Mouse (Mus musculus) olfactory bulb, adult 2 months (tissue): ENCODE measurements around the gene Tes3-ps.

Experiments used
- CTCF ChIP-seq: fragments of 200-500 bp; IDR thresholded peaks from 2 replicates; pipeline ENCODE4 v1.5.1; 2012; ENCODE audit warnings: low read depth, mild to moderate bottlenecking, low read length, moderate library complexity; ENCODE audit not compliant: insufficient read depth
- POLR2A ChIP-seq: fragments of 200-500 bp; IDR thresholded peaks from 2 replicates; pipeline ENCODE4 v1.6.1; 2012; ENCODE audit warnings: mild to moderate bottlenecking, low read depth, low read length, moderate library complexity; ENCODE audit not compliant: insufficient read depth

GRCm38 (mm10) chr13:49460692-49461414 lies 32.3 kb upstream of the Tes3-ps start:
- TF ChIP-seq POLR2A (no peak), CTCF (no peak)
